Comparison of ENCODE assay signal across 7 mouse cellular contexts in the genomic region with DNA sequence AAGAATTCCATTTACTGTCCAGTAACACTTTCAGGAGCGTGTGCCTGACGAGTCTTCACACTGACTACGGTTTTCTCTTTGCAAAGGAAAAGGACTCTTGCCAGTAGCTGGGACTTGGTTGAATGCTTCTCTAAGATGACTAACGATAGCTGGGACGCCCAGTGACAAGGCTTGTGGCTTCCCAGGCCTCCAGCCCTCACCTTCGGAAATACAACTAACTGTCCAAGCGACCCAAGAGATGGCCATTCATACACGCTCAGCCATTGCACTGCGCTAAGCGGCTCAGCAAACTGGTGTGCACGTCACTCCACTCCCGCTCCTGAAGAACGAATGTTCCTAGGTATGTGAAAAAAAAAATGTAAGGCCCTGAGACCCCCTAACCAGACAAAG. TPM values are rescaled to one million over a fixed set of nuclear protein-coding genes. Genes with fewer than 3 reads are reported as not detected.
DNase-seq lines count a peak whose midpoint lies in the region; ATAC-seq and TF ChIP-seq lines count a peak whose summit lies in the region.

No protein-coding gene starts in this region.

- H3K27ac ChIP-seq in spleen, adult 2 months (ENCODE audit: insufficient read depth, low read length) = no peak overlapping the region; the same call in 1 of the 2 replicates
- H3K27ac ChIP-seq in liver, embryonic 11.5 days (ENCODE audit: low read depth, low read length) = peak overlapping the region; percentile 85

- TF ChIP-seq CTCF in spleen, adult 2 months (IDR thresholded peaks at IDR 0.05; ENCODE audit: extremely low read depth, insufficient read depth, insufficient read length, insufficient replicate concordance) = no peak

- H3K27me3 ChIP-seq in spleen, adult 2 months (ENCODE audit: control insufficient read depth, insufficient read depth, low read length) = peaks cover 2% of the 10 kb centered on the region; the same call in 1 of the 2 replicates
- H3K27me3 ChIP-seq in liver, embryonic 11.5 days (replicated peaks; ENCODE audit: control insufficient read depth, insufficient read depth, low read length) = no peaks in the 10 kb centered on the region

- 5% methylated on average over 13 of the region's 13 CpGs for WGBS in spleen, adult 2 months
- under 1% methylated on average over 13 of the region's 13 CpGs for WGBS in liver, embryonic 11.5 days

- TF ChIP-seq POLR2A in spleen, adult 2 months (IDR thresholded peaks at IDR 0.05; ENCODE audit: low read depth, low read length) = no peak

- no peak for DNase-seq in spleen, adult 2 months (ENCODE audit: low read depth in 1 of 2, low spot score in 2 of 2)
- no peak for DNase-seq in spleen, adult 18-20 months
- DNase-seq in cerebellum, postnatal 25 days = peak; percentile 60 to 65
- peak; percentile 30 to 32 for DNase-seq in heart, postnatal 10 days
- DNase-seq in liver, embryonic 11.5 days (ENCODE audit: low spot score) = peak; percentile 65
- DNase-seq in retina, embryonic 14.5 days (ENCODE audit: low spot score) = peak; percentile 69
- no peak for DNase-seq in left cerebral cortex, adult 8-10 months (ENCODE audit: low spot score in 2 of 2)

- H3K36me3 ChIP-seq in spleen, adult 2 months (ENCODE audit: control insufficient read depth, insufficient read depth, low read length) = no peaks in the 10 kb centered on the region
- no peaks in the 10 kb centered on the region for H3K36me3 ChIP-seq in liver, embryonic 11.5 days (ENCODE audit: control insufficient read depth, insufficient read depth, low read length)

- H3K4me2 ChIP-seq in liver, embryonic 11.5 days = peak overlapping the region; percentile 76

- no peaks in the 10 kb centered on the region for H3K9me3 ChIP-seq in liver, embryonic 11.5 days (ENCODE audit: control insufficient read depth, low read length)

- ATAC-seq in liver, embryonic 11.5 days (replicated peaks; ENCODE audit: low FRiP score) = no peak; the same call in 1 of the 2 replicates

- H3K4me1 ChIP-seq in spleen, adult 2 months (ENCODE audit: control insufficient read depth, insufficient read depth, insufficient read length) = peaks cover 3% of the 10 kb centered on the region
- H3K4me1 ChIP-seq in liver, embryonic 11.5 days (replicated peaks; ENCODE audit: control insufficient read depth, insufficient read depth, low read length) = peaks cover 38% of the 10 kb centered on the region

- peak overlapping the region; percentile 95 for H3K9ac ChIP-seq in liver, embryonic 11.5 days (ENCODE audit: low read depth, low read length)

- intact Hi-C loops in heart, postnatal 10 days (cut with DNase I) = no loop called here

- peak overlapping the region; percentile 86 for H3K4me3 ChIP-seq in spleen, adult 2 months (ENCODE audit: extremely low read depth, insufficient read depth, insufficient read length)
- peak overlapping the region; percentile 89 for H3K4me3 ChIP-seq in liver, embryonic 11.5 days (ENCODE audit: low read depth, low read length)

RNA-seq across cellular contexts. Expression of gene Golm1, which starts 0.9 kb away (rescaled TPM):
- 6.1 and 6.6 TPM in 2 replicates for polyA plus RNA-seq in spleen, adult 2 months (2012; rRNA removed)
- 10 to 100 TPM; 22.0 to 22.7 TPM for total RNA-seq in heart, postnatal 10 days (2021)
- 87.9 and 96.5 TPM in 2 replicates for polyA plus RNA-seq in liver, embryonic 11.5 days (2014; fragmentation: Nextera tagmentation; extraction: Ambion mirVana)
- 10 to 100 TPM; 15.1 to 32.6 (median 20.4) TPM for total RNA-seq in left cerebral cortex, adult 8-10 months (2022)

RNA-seq across cellular contexts. Expression of gene 4921517D22Rik, which starts 19.2 kb away (rescaled TPM):
- polyA plus RNA-seq in spleen, adult 2 months (2012; rRNA removed) = not detected in 2 replicates
- not detected for total RNA-seq in heart, postnatal 10 days (2021)
- polyA plus RNA-seq in liver, embryonic 11.5 days (2014; fragmentation: Nextera tagmentation; extraction: Ambion mirVana) = not detected in 2 replicates
- not detected for total RNA-seq in left cerebral cortex, adult 8-10 months (2022)

RNA-seq across cellular contexts. Expression of gene Spata31d1a, which starts 35.4 kb away (rescaled TPM):
- not detected in 2 replicates for polyA plus RNA-seq in spleen, adult 2 months (2012; rRNA removed)
- not detected for total RNA-seq in heart, postnatal 10 days (2021)
- polyA plus RNA-seq in liver, embryonic 11.5 days (2014; fragmentation: Nextera tagmentation; extraction: Ambion mirVana) = 0.06 and 0.11 TPM in 2 replicates
- under 1 TPM; 0.11 to 0.23 (median 0.14) TPM for total RNA-seq in left cerebral cortex, adult 8-10 months (2022)

RNA-seq across cellular contexts. Expression of gene Spata31d1b, which starts 37.3 kb away (rescaled TPM):
- polyA plus RNA-seq in spleen, adult 2 months (2012; rRNA removed) = not detected in 2 replicates
- not detected for total RNA-seq in heart, postnatal 10 days (2021)
- not detected in 2 replicates for polyA plus RNA-seq in liver, embryonic 11.5 days (2014; fragmentation: Nextera tagmentation; extraction: Ambion mirVana)
- total RNA-seq in left cerebral cortex, adult 8-10 months (2022) = under 1 TPM in 2 of 4 experiments, not detected in 2; 0.07 to 0.17 TPM

RNA-seq across cellular contexts. Expression of gene Spata31d1d, which starts 56.8 kb away (rescaled TPM):
- polyA plus RNA-seq in spleen, adult 2 months (2012; rRNA removed) = not detected in 2 replicates
- total RNA-seq in heart, postnatal 10 days (2021) = not detected
- not detected in 2 replicates for polyA plus RNA-seq in liver, embryonic 11.5 days (2014; fragmentation: Nextera tagmentation; extraction: Ambion mirVana)
- not detected for total RNA-seq in left cerebral cortex, adult 8-10 months (2022)

Comparison
In these comparisons a context has a peak if more than half of its experiments do, and no peak if none do; other contexts are left out.
1. DNase-seq: peak in cerebellum, postnatal 25 days (2 of 2), heart, postnatal 10 days (2 of 2), liver, embryonic 11.5 days (single experiment) and retina, embryonic 14.5 days (single experiment); none in spleen, adult 2 months (0 of 2), spleen, adult 18-20 months (0 of 2) and left cerebral cortex, adult 8-10 months (0 of 2).